Mouse (Mus musculus): Measurements from ENCODE around the gene Col15a1.

The Col15a1 gene

DNA sequence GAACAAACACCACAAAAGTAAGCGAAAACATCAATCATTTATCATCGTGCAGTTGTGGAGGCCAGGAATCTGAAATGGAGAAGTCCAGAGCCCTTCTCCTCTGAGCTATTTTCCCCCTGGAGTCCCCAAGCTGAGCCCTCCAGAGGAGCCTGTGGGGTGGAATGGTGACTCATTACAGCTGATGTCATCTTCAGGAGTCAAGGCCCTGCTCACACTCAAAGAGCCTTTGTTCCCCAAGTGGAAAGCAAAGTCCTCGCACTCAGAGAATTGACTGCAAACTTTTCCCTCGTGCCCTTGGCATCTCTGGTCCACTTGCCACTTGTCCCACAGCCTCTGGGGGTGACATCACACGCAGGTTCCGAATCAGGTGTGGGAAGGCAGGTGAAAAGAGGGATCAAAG, 23.4 kb downstream of the Col15a1 start:
- no peak for DNase-seq

- DNase-seq = no peak
Measured at GRCm38 (mm10) chr4:47233192-47233835, 25.4 kb downstream of the Col15a1 start.

DNA sequence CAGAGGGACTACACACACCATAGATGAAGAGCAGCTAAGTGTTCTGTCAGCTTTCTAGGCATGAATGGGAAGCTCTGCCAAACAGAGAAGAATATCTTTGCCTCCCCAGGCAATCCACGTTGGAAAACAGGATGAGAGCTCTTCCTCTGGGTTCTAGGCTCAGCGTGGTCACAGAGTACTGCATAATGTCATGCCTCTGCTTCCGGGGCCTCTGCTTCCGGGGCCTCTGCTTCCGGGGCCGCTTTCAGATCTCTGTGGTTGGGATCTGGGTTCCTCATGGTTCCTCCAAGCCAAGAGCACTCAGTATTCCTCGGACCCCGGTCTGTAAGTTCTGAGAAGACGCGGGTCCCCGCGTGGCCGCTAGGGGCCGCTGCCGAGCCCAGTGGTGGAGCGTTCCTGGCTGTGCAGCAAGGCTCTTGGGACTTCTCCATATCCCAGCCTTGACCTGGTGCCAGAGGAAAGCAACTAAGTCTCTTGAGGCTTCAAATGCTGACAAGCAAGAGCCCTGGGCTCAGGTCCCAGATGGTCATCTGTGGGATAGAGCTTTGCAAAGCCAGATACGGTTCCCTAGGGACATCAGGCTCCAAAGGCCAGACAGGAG, 26.8 kb downstream of the Col15a1 start:
- peak; percentile 21 to 70 for DNase-seq

DNA sequence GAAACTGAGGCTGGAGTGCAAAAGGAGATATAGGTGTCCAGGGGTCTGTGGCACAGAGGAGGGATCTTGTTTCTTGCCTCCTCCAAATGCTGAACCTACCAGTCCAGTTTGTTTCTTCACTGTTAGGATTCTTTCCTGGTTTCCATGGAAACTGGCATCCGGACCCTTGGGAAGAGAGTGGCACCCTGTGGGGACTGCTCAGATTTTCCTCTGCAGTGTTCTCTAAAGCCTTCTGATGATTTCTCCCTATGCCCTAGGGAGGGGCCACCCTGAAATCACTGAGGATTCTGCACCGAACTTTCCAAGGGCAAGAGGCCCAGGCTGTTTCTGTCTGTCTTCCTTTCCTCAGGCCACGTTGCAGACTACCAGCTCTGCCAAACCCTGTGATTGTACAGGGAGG, 27.4 kb downstream of the Col15a1 start:
- DNase-seq = no peak

DNA sequence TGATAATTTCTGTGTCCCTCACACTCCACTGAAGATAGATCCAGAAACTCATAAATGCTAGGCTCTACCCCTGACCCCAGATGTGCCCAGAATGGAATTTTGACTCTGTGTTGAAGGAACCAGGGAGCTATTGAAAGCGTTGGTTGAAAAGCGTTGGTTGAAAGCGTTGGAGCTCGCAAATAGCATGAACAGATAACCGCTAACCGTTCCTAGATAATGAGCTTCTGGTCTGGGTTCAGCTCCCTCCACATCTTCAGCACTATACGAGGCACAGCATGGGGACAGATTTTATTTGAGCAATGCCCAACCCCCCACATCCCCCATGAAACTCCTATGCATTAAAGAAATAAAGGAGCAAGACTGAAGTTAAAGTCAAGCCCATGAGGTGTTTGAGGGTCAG, 28.1 kb downstream of the Col15a1 start:
- no peak for DNase-seq

GRCm38 (mm10) chr4:47237220-47237619, 29.3 kb downstream of the Col15a1 start:
- no peak for DNase-seq

- no peak for DNase-seq
Measured at GRCm38 (mm10) chr4:47239114-47239513, 31.2 kb downstream of the Col15a1 start.

DNA sequence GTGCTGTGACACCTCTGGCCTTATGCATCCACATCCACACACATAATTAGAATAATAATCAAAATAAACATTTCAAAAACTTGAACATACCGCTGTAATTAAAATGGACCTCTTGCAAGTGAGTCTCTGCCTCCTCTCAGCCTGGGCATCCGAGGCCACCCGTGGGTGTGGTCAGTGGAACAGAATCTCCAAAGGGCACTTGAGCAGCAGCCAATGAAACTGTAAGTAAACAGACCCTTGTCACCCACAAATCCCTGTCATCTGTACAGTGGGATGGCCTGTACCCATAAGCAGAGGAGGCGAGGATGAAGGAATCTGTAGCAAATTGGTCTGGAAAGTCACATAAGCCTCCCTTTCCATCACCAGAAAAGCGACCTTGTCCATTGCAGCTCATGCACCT, 32.9 kb downstream of the Col15a1 start:
- DNase-seq = no peak

GRCm38 (mm10) chr4:47242127-47242526, 34.2 kb downstream of the Col15a1 start:
- no peak for DNase-seq

DNA sequence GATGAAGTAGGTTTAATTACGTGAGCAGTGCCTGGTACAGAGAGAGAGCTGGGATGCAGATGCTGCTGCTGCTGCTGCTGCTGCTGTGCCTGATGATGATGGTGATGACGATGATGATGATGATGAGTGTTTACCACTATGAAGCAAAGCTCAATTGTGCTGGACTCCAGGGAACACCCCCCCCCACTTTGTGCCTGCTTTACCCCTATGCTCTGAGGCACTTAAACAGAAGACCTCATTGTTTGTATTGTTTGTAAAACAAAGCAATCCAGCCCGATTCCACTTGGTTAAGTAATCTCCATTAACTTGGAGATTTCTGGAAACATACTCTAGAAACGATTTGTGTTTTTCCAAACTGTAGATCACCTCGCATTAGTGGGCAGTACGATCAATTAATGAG, 36.7 kb downstream of the Col15a1 start:
- no peak for DNase-seq

DNA sequence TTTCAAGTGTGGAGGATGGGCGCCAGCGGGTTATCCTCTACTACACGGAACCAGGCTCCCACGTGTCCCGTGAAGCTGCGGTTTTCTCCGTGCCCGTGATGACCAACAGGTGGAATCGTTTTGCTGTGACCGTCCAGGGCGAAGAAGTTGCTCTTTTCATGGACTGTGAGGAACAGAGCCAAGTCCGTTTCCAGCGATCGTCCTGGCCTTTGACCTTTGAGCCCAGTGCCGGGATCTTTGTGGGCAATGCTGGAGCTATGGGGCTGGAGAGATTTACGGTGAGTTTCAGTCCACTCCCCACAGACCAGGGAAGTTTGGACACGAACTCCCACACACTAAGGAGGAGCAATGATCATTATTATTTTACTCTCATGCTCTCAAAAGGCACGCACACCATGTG, 37.7 kb downstream of the Col15a1 start:
- DNase-seq = no peak

DNA sequence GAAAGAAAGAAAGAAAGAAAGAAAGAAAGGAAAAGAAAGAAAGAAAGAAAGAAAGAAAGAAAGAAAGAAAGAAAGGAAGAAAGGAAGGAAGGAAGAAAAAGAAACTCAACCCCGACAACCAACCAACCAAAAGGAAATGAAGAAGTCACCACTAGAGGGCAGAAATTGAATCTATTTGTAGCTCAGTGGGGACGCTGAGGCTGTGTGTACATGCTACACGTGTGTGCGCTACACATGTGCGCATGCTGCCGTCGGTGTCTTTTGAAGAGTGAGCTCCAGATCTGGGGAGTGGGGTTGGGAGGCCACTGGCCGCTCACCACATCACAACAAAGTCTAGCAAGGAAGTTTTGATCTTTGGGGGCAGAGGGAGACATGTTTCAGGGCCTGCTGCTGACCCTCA, 38.9 kb downstream of the Col15a1 start:
- no peak for DNase-seq

DNA sequence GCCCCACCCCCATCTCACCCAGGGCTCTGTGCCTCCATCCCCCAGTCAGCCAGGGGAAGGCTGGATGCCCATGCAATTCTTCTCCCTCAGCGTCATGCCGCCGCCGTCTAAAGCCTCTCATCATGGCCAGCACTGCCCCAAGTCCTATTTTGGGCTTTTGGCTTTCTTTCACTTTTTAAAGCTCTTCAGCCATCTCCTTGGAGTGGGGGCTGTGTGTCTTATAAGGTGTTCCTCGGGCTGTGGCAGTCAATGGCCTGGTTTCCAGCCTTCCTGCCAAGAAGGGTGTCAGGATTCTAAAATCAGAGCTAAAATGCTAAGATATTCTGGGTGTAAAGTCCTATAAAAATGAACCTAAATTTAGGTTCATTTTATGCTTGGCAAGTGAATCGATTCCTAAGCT, 39.6 kb downstream of the Col15a1 start:
- DNase-seq = no peak

GRCm38 (mm10) chr4:47249193-47249592, 41.2 kb downstream of the Col15a1 start:
- DNase-seq = no peak

DNA sequence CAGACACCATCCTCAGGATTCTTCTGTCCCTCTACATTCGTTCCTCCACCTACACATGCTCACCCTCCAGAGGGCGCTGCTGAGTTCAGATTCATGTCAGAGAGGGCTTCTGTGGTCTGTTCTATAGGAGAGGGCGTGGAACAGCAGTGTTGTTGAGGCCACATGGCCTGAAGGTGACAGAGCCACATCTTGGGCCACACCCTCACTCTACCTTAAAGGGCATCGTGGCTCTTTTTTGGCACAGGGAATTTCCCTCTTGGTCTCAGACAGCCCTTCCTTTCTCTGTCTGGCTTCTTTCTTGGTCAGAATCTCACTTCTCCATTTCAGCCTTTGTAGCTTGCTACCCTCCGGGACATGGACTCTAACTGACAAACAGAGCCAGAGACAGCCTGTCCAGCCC, 43.1 kb downstream of the Col15a1 start:
- DNase-seq = peak; percentile 78 to 85

DNA sequence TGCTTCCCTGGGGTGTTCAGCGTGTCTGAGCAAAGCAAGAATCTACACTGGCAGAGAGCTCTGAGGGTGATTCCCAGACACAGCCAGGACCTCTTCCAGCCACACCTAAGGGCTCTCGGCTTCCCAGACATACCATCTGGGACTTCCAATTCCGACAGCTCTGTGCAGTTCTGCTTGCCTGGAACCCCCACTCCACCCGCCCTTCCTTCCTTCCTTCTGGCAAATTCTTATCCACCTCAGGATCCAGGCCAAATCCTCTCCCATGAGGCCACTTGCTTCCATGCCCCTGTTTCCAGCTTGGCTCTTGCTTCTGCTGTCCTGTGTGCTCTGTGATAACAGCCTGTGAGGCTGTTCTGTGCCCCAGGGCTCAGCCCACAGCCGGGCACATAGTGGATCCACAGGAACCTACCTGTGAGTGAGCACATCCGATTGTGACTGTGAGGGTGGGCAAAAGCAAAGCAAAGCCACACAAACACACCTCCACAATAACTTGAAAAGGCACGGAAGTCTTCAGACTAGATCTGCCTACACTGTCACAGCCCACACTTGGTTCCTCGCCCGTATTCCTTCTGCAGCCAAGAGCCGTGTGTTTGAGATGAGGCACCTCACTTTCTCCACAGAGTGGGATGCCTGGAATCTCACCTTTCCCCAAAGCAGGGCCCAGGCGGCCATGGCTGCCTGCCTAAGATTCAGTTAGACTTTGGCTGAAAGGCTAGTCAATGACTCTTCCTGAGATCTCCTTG, 43.9 kb downstream of the Col15a1 start:
- DNase-seq = no peak

DNA sequence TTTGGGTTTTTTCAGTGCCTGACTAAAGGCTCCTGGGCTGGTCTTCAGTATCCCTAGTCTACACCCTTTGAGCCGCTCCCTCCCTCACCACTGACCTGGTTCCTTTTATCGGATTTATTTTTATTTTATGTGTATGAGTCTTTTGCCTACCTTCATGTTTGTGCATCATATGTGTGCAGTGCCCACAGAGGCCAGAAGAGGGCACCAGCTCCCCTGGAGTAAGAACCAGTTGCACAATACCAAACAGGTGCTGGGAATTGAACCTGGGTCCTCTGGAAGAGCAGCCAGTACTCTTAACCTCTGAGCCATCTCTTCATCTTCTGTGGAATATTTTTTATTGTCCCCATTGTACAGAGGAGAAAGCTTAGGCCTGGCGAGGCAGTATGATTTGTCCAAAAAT, 44.7 kb downstream of the Col15a1 start:
- no peak for DNase-seq

DNA sequence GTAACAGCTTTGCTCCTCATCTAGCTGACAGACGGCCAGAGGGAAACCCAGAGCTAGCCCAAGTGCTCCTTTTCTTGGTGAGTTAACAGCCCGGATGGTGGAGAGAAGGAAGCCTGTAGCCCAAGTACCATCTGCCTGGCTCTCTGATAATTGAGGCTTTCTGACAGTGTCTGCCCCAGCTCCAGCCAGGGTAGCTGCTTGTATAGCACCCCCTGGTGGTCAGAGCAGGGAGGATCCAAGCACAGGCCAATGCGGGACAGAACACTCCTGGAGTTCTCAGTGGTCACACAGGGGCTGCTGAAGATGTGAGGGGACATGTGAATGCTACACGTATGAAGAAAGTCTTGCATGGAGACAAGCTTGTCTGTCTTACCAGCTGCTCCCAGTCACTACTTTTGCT, 47.7 kb downstream of the Col15a1 start:
- peak; percentile 58 to 78 for DNase-seq

DNA sequence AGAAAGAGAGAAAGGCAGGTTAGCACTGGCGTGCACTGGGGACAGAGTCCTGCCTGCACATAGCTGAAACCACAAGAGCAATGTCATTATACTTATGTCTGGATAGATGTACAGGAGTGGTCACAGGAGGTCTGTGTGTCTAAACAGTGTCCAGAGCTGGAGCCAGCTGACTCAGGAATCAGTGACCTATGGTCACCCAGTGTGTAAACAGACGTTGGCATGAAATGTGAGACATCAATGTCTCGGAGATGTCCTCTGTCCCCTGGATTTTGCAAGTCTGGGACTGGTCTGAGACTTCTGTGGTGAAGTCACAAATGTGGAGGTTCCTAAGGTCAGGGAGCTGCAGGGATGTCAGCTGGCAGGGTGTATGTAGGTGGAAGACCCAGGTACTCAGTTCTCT, 50.2 kb downstream of the Col15a1 start:
- DNase-seq = no peak

DNA sequence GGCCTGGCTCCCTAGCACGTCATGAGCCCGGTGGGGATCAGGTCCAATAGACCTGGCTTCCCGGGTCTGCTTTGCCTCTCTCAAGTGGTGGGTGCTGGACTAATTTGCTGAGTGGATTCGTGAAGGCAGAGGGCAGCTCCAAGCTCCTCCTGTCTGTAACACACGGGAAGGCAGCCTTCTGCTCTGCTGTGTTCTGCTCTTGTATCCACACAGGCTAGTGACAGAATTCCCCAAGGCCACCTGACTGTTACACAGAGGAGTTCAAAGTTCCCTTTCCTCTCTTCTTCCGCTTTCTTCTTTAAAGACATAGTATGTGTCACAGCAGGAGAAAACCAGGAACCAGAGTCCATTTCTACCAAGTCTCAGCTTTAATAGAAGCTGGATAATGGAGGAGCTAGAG, 53.1 kb downstream of the Col15a1 start:
- no peak for DNase-seq

DNA sequence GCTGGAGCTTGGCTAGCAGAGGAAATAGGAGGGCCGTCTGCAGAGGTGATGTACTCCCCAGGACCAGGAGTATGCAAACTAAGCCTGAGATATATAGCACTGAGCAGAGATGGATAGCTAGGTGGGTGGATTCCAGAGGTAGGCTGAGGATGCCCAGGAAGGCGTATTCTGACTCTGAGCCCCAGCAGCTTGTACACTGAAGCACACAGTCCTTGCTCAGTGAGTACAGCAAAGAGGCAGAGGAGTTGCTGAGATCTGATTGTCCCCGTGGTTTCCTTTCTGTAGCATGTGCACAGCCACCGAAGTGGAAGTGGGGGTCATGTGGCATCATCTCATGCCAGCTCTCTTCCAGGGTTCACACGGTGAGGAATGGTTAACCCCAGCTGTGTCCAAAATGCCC, 54.0 kb downstream of the Col15a1 start:
- DNase-seq = no peak

GRCm38 (mm10) chr4:47265555-47265954, 57.6 kb downstream of the Col15a1 start:
- DNase-seq = no peak

- DNase-seq = no peak
Measured at GRCm38 (mm10) chr4:47272452-47273130, 64.6 kb downstream of the Col15a1 start.

GRCm38 (mm10) chr4:47273795-47274194, 65.8 kb downstream of the Col15a1 start:
- no peak for DNase-seq
